Mouse (Mus musculus) limb, embryonic 14.5 days (tissue): ENCODE results near the gene Hmga1. TPM values are rescaled to one million over a fixed set of nuclear protein-coding genes. Genes with fewer than 3 reads are reported as not detected.

Source experiments
- ATAC-seq: fragments of 200-750 bp; cut with Nextera tagmentation; 2 replicates; pipeline ENCODE4 v1.8.0; 2017; ENCODE audit warnings: low read depth, moderate number of reproducible peaks, moderate TSS enrichment; ENCODE audit not compliant: low FRiP score
- DNase-seq: peaks from one replicate; pipeline ENCODE4 v3.0.0-alpha.2; 2015; ENCODE audit warnings: low spot score
- H3K27ac ChIP-seq: fragments of 300-500 bp; sonication (generic); replicated peaks from 2 replicates; pipeline ENCODE4 v1.5.1; 2014; ENCODE audit warnings: low read depth, mild to moderate bottlenecking, low read length, moderate library complexity, mixed read lengths
- H3K27me3 ChIP-seq: fragments of 300-500 bp; sonication (generic); 2 replicates; pipeline ENCODE4 v1.6.1; 2014; ENCODE audit warnings: low read length, mixed read lengths; ENCODE audit not compliant: control insufficient read depth, insufficient read depth
- H3K36me3 ChIP-seq: fragments of 300-500 bp; sonication (generic); 2 replicates; pipeline ENCODE4 v1.6.1; 2014; ENCODE audit warnings: mild to moderate bottlenecking, low read length, moderate library complexity, mixed read lengths; ENCODE audit not compliant: control insufficient read depth, insufficient read depth
- H3K4me1 ChIP-seq: fragments of 300-500 bp; sonication (generic); 2 replicates; pipeline ENCODE4 v1.6.1; 2014; ENCODE audit warnings: antibody characterized with exemption, low read length, mixed read lengths; ENCODE audit not compliant: control insufficient read depth, insufficient read depth
- H3K4me2 ChIP-seq: fragments of 300-500 bp; sonication (generic); replicated peaks from 2 replicates; pipeline ENCODE4 v1.6.1; 2014; ENCODE audit warnings: low read depth, mild to moderate bottlenecking, low read length, moderate library complexity; ENCODE audit not compliant: severe bottlenecking
- H3K4me3 ChIP-seq: fragments of 300-500 bp; sonication (generic); replicated peaks from 2 replicates; pipeline ENCODE4 v1.5.1; 2014; ENCODE audit warnings: low read length
- H3K9ac ChIP-seq: fragments of 300-500 bp; sonication (generic); 2 replicates; pipeline ENCODE4 v1.6.1; 2014; ENCODE audit warnings: mild to moderate bottlenecking, low read depth, low read length, moderate library complexity; ENCODE audit not compliant: severe bottlenecking
- H3K9me3 ChIP-seq: fragments of 300-500 bp; sonication (generic); 2 replicates; pipeline ENCODE4 v1.6.1; 2016; ENCODE audit warnings: low read length; ENCODE audit not compliant: control insufficient read depth
- POLR2A ChIP-seq: fragments of 200-500 bp; IDR thresholded peaks from 2 replicates; pipeline ENCODE4 v1.8.0; 2012; ENCODE audit warnings: inconsistent platforms, mild to moderate bottlenecking, moderate library complexity, borderline replicate concordance; ENCODE audit not compliant: insufficient read depth, insufficient read length; ENCODE audit errors: extremely low read depth
- WGBS: fragments of 180-500 bp; shearing (Covaris S2); extraction: QIAGEN DNeasy Blood & Tissue Kit; methylation state at CpG from one replicate; pipeline ENCODE4 v1.1.7; 2014; 5-methylcytosine and 5-hydroxymethylcytosine counted together
- polyA plus RNA-seq, 2 experiments: library from polyadenylated mRNA; depleted of rRNA in 1 of 2; stranded (reverse) in 1 of 2; unstranded in 1 of 2; fragments of >200 nt; fragmentation: Nextera tagmentation in 1 of 2; extraction: Ambion mirVana in 1 of 2; gene quantifications; 2 replicates each; pipeline versions ENCODE4 v1.2.1 to v1.2.3; 2012 to 2014

Gene Hmga1
- polyA plus RNA-seq, 2 experiments = 196 to 227 TPM

GRCm38 (mm10) chr17:27586661-27587060 lies 30.4 kb downstream of the Hmga1 start:
- DNase-seq = no peak
- 57% methylated on average over 9 of the region's 9 CpGs for WGBS
- H3K9me3 ChIP-seq = no peaks in the 10 kb centered on the region
- no peak overlapping the region for H3K9ac ChIP-seq
- ATAC-seq = no peak
- H3K27ac ChIP-seq = no peak overlapping the region
- H3K4me2 ChIP-seq = no peak overlapping the region
- H3K4me1 ChIP-seq = 0 out of 2 replicates have a peak, but pooled peaks cover 3% of the 10 kb centered on the region
- H3K27me3 ChIP-seq = no peaks in the 10 kb centered on the region
- no peak overlapping the region for H3K4me3 ChIP-seq
- TF ChIP-seq POLR2A = no peak
- H3K36me3 ChIP-seq = peaks cover 74% of the 10 kb centered on the region

- no peak overlapping the region; the same call in 1 of the 2 replicates for H3K27ac ChIP-seq
- H3K9me3 ChIP-seq = no peaks in the 10 kb centered on the region
- 0 out of 2 replicates have a peak, but pooled peaks cover 3% of the 10 kb centered on the region for H3K4me1 ChIP-seq
- 64% methylated on average over 12 of the region's 12 CpGs for WGBS
- H3K36me3 ChIP-seq = peaks cover 73% of the 10 kb centered on the region
- H3K4me3 ChIP-seq = no peak overlapping the region
- H3K9ac ChIP-seq = no peak overlapping the region
- H3K27me3 ChIP-seq = no peaks in the 10 kb centered on the region
- no peak overlapping the region for H3K4me2 ChIP-seq
- DNase-seq (no peak), ATAC-seq (no peak)
- TF ChIP-seq POLR2A = no peak
Measured at GRCm38 (mm10) chr17:27587252-27587651, 31.0 kb downstream of the Hmga1 start.

- H3K27me3 ChIP-seq = no peaks in the 10 kb centered on the region
- H3K9ac ChIP-seq = no peak overlapping the region
- H3K27ac ChIP-seq = no peak overlapping the region
- H3K4me3 ChIP-seq = no peak overlapping the region
- peaks cover 73% of the 10 kb centered on the region for H3K36me3 ChIP-seq
- no peak for DNase-seq
- 0 out of 2 replicates have a peak, but pooled peaks cover 3% of the 10 kb centered on the region for H3K4me1 ChIP-seq
- H3K4me2 ChIP-seq = no peak overlapping the region
- no peak for TF ChIP-seq POLR2A
- WGBS = 77% methylated on average over 8 of the region's 8 CpGs
- H3K9me3 ChIP-seq = no peaks in the 10 kb centered on the region
- ATAC-seq = no peak
Measured at GRCm38 (mm10) chr17:27588231-27588630, 31.9 kb downstream of the Hmga1 start.

GRCm38 (mm10) chr17:27591826-27592564 lies 35.7 kb downstream of the Hmga1 start:
- Histone ChIP-seq H3K4me2 (no peak overlapping the region), H3K9me3 (no peaks in the 10 kb centered on the region), H3K9ac (no peak overlapping the region), H3K27me3 (no peaks in the 10 kb centered on the region), H3K36me3 (peaks cover 72% of the 10 kb centered on the region), H3K27ac (no peak overlapping the region), H3K4me3 (no peak overlapping the region), H3K4me1 (peaks cover 3% of the 10 kb centered on the region; the same call in 1 of the 2 replicates)
- no peak for TF ChIP-seq POLR2A
- no peak for ATAC-seq
- DNase-seq = no peak
- WGBS = 88% methylated on average over 12 of the region's 12 CpGs

GRCm38 (mm10) chr17:27592565-27592910 lies 36.2 kb downstream of the Hmga1 start:
- Histone ChIP-seq H3K4me2 (no peak overlapping the region), H3K4me1 (peaks cover 3% of the 10 kb centered on the region; the same call in 1 of the 2 replicates), H3K9me3 (no peaks in the 10 kb centered on the region), H3K27me3 (no peaks in the 10 kb centered on the region), H3K4me3 (no peak overlapping the region), H3K36me3 (peaks cover 68% of the 10 kb centered on the region), H3K27ac (no peak overlapping the region), H3K9ac (no peak overlapping the region)
- DNase-seq = no peak
- TF ChIP-seq POLR2A = no peak
- WGBS = 96% methylated on average over 7 of the region's 7 CpGs
- no peak for ATAC-seq
